Mouse (Mus musculus): ENCODE results near the gene Ranbp3l.
"Not testable (repeated sequence)": the region's sequence is repeated elsewhere in the genome, so short reads cannot be mapped to it uniquely, and the experiment has no call there.

The Ranbp3l gene

GRCm38 (mm10) chr15:8967573-8968228, at the start of gene Ranbp3l:
TSS of gene Ranbp3l (plus strand) at chr15:8967949.
- in situ Hi-C loops (cut with MboI; ENCODE audit: unreplicated experiment in 2 of 2) = no loop called here

- in situ Hi-C loops (cut with MboI; ENCODE audit: unreplicated experiment in 2 of 2) = no loop called here
Observed at GRCm38 (mm10) chr15:8930061-8930460, 37.7 kb upstream of the Ranbp3l start.

GRCm38 (mm10) chr15:8936911-8937310, 30.8 kb upstream of the Ranbp3l start:
- in situ Hi-C loops (cut with MboI; ENCODE audit: unreplicated experiment in 2 of 2) = no loop called here

- in situ Hi-C loops (cut with MboI; ENCODE audit: unreplicated experiment in 2 of 2) = no loop called here
Observed at GRCm38 (mm10) chr15:8940861-8941260, 26.9 kb upstream of the Ranbp3l start.

GRCm38 (mm10) chr15:8950856-8951255, 16.9 kb upstream of the Ranbp3l start:
- in situ Hi-C loops (cut with MboI; ENCODE audit: unreplicated experiment in 2 of 2) = no loop called here

GRCm38 (mm10) chr15:8963323-8963722, 4.4 kb upstream of the Ranbp3l start:
- in situ Hi-C loops (cut with MboI; ENCODE audit: unreplicated experiment in 2 of 2) = no loop called here

- in situ Hi-C loops (cut with MboI; ENCODE audit: unreplicated experiment in 2 of 2) = no loop called here
Observed at GRCm38 (mm10) chr15:8968229-8968595, 463 bp downstream of the Ranbp3l start.

- in situ Hi-C loops (cut with MboI; ENCODE audit: unreplicated experiment in 2 of 2) = no loop called here
Observed at GRCm38 (mm10) chr15:8969061-8969635, 1.4 kb downstream of the Ranbp3l start.

- in situ Hi-C loops (cut with MboI; ENCODE audit: unreplicated experiment in 2 of 2) = no loop called here
Observed at GRCm38 (mm10) chr15:8991211-8991610, 23.5 kb downstream of the Ranbp3l start.

- in situ Hi-C loops (cut with MboI; ENCODE audit: unreplicated experiment in 2 of 2) = no loop called here
Observed at GRCm38 (mm10) chr15:8991859-8992838, 24.4 kb downstream of the Ranbp3l start.

GRCm38 (mm10) chr15:8994608-8995277, 27.0 kb downstream of the Ranbp3l start:
- in situ Hi-C loops (cut with MboI; ENCODE audit: unreplicated experiment in 2 of 2) = no loop called here

GRCm38 (mm10) chr15:8995490-8995889, 27.7 kb downstream of the Ranbp3l start:
- in situ Hi-C loops (cut with MboI; ENCODE audit: unreplicated experiment in 2 of 2) = no loop called here

GRCm38 (mm10) chr15:9002762-9003161, 35.0 kb downstream of the Ranbp3l start:
- in situ Hi-C loops (cut with MboI; ENCODE audit: unreplicated experiment in 2 of 2) = no loop called here

- in situ Hi-C loops (cut with MboI; ENCODE audit: unreplicated experiment in 2 of 2) = no loop called here
Observed at GRCm38 (mm10) chr15:9009196-9009595, 41.4 kb downstream of the Ranbp3l start.

- in situ Hi-C loops (cut with MboI; ENCODE audit: unreplicated experiment in 2 of 2) = no loop called here
Observed at GRCm38 (mm10) chr15:9014541-9014940, 46.8 kb downstream of the Ranbp3l start.

- in situ Hi-C loops (cut with MboI; ENCODE audit: unreplicated experiment in 2 of 2) = not testable (repeated sequence)
Observed at GRCm38 (mm10) chr15:9015496-9015895, 47.7 kb downstream of the Ranbp3l start.

- in situ Hi-C loops (cut with MboI; ENCODE audit: unreplicated experiment in 2 of 2) = no loop called here
Observed at GRCm38 (mm10) chr15:9055704-9056103, 88.0 kb downstream of the Ranbp3l start.

GRCm38 (mm10) chr15:9059856-9060255, 92.1 kb downstream of the Ranbp3l start:
- in situ Hi-C loops (cut with MboI; ENCODE audit: unreplicated experiment in 2 of 2) = no loop called here

GRCm38 (mm10) chr15:9061150-9061882, 93.6 kb downstream of the Ranbp3l start:
- in situ Hi-C loops (cut with MboI; ENCODE audit: unreplicated experiment in 2 of 2) = no loop called here

GRCm38 (mm10) chr15:9068881-9069280, 101.1 kb downstream of the Ranbp3l start:
- in situ Hi-C loops (cut with MboI; ENCODE audit: unreplicated experiment in 2 of 2) = no loop called here
